Mouse (Mus musculus): Measurements from ENCODE around the gene Gabrb2.

DNA sequence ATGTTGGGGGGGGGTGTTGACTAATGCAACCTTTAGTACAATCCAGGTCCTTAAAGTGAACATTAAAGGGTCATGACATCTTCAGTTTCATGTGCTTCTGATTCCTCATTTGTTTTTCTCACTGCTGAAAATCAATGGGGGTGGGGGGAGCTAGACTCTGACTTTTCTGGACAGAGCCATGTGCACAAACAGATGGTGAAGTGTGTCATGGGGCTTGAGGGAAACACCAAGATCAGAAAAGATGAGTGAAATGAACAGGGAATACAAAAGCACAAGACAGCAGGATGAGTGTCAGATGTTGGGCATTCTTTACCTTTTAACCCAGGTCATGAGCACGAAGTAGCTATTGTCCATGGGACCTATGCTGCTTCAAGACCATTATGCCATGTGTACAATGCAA, 86.4 kb downstream of the Gabrb2 start:
- TF ChIP-seq CTCF (conservative IDR thresholded peaks at IDR 0.05; ENCODE audit: low read length) = no peak
- TF ChIP-seq POU5F1 (IDR thresholded peaks at IDR 0.05; ENCODE audit: borderline replicate concordance, low read length) = no peak
